Mouse (Mus musculus): ENCODE measurements around the gene Dennd1b. TPM values are rescaled to one million over a fixed set of nuclear protein-coding genes. Genes with fewer than 3 reads are reported as not detected.
A peak's percentile ranks its signal among the peaks of the same experiment; 100 is the strongest.

Dennd1b gene
- polyA plus RNA-seq, 1 experiment from 2014 or later, result 6.4 TPM

GRCm38 (mm10) chr1:139079000-139079399, 115.8 kb downstream of the Dennd1b start:
- Histone ChIP-seq H3K27ac (replicated peaks) (no peak overlapping the region), H3K27me3 (ENCODE audit: low read depth, poor library complexity, severe bottlenecking) (no peaks in the 10 kb centered on the region), H3K9me3 (replicated peaks) (no peaks in the 10 kb centered on the region), H3K36me3 (no peaks in the 10 kb centered on the region), H3K4me3 (no peak overlapping the region), H3K4me1 (peaks cover 3% of the 10 kb centered on the region; the same call in 1 of the 2 replicates)
- WGBS, result 85% methylated on average over 8 of the region's 8 CpGs
- DNase-seq (ENCODE audit: low spot score), result no peak

GRCm38 (mm10) chr1:139079523-139079922, 116.3 kb downstream of the Dennd1b start:
- Histone ChIP-seq H3K27me3 (ENCODE audit: low read depth, poor library complexity, severe bottlenecking) (no peaks in the 10 kb centered on the region), H3K27ac (replicated peaks) (no peak overlapping the region), H3K9me3 (replicated peaks) (no peaks in the 10 kb centered on the region), H3K36me3 (no peaks in the 10 kb centered on the region), H3K4me1 (peaks cover 3% of the 10 kb centered on the region; the same call in 1 of the 2 replicates), H3K4me3 (no peak overlapping the region)
- WGBS, result 79% methylated on average over 6 of the region's 6 CpGs
- no peak for DNase-seq (ENCODE audit: low spot score)

- 84% methylated on average over 16 of the region's 16 CpGs for WGBS
- H3K4me3 ChIP-seq, result no peak overlapping the region
- no peak overlapping the region for H3K27ac ChIP-seq (replicated peaks)
- DNase-seq (ENCODE audit: low spot score), result peak; percentile 17
- no peaks in the 10 kb centered on the region for H3K27me3 ChIP-seq (ENCODE audit: low read depth, poor library complexity, severe bottlenecking)
- H3K4me1 ChIP-seq, result peaks cover 3% of the 10 kb centered on the region; the same call in 1 of the 2 replicates
- H3K9me3 ChIP-seq (replicated peaks), result no peaks in the 10 kb centered on the region
- no peaks in the 10 kb centered on the region for H3K36me3 ChIP-seq
Observed at GRCm38 (mm10) chr1:139080517-139081386, 117.5 kb downstream of the Dennd1b start.

DNA sequence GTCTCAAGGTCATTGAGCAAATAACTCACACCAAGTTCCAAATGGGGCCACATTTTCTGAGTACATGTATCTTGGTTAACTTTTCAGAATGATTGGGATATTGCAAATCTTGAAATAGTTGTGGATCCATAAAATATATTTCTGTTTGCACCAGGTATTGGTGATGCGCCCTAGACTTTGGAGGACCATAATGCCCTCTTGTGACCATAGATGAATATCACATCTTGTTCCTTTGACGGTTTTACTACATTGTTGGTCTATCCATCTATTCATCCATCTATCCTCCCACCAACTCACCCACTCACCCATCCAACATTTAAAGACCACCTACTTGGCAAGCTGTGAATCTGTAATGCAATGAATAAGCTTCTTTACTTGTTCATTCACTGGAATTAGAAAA, 120.1 kb downstream of the Dennd1b start:
- no peak overlapping the region for H3K27ac ChIP-seq (replicated peaks)
- no peak overlapping the region for H3K4me3 ChIP-seq
- no peaks in the 10 kb centered on the region for H3K36me3 ChIP-seq
- H3K9me3 ChIP-seq (replicated peaks), result no peaks in the 10 kb centered on the region
- no peaks in the 10 kb centered on the region for H3K27me3 ChIP-seq (ENCODE audit: low read depth, poor library complexity, severe bottlenecking)
- DNase-seq (ENCODE audit: low spot score), result no peak
- WGBS, result 65% methylated on average over 2 of the region's 2 CpGs
- peaks cover 3% of the 10 kb centered on the region; the same call in 1 of the 2 replicates for H3K4me1 ChIP-seq

DNA sequence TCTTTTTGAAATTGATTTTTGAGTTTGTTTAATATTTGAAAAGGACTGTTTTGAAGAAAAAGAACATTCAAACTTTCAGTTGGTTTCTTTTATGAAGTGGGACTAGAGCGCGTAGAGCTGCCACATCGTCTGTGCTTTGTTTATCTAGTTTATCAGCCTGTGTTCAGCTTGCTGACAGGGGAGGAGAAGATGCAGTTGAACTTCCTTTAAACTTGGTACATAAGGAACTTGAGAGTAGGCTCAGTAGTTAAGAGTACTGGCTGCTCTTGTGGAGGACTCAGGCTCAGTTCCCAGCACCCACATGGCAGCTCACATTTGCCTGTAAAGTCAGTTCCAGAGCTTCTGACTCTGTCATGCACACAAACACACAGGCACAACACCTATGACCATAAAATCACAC, 124.3 kb downstream of the Dennd1b start:
- 94% methylated on average over 3 of the region's 3 CpGs for WGBS

DNA sequence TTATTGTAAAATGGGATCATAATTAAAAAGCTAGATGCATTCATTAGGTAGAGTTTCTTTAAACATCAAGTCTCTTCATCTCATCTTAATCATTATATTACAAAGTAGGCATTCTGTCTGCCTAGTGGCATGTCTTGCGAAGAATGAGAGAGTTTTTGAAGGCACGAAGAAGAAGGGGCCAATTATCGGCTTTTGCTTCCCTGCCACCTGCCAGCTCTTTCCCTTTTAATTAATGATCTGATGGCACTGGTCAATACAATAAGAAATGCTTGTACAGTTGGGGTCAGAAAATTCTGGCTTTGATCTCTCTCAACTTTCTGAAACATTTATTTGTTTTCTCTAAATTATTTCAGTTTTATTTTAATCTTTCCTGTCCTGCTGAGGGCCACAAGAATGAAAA, 127.5 kb downstream of the Dennd1b start:
- Histone ChIP-seq H3K9me3 (replicated peaks) (no peaks in the 10 kb centered on the region), H3K27ac (replicated peaks) (no peak overlapping the region), H3K27me3 (ENCODE audit: low read depth, poor library complexity, severe bottlenecking) (no peaks in the 10 kb centered on the region), H3K4me3 (no peak overlapping the region), H3K4me1 (peaks cover 8% of the 10 kb centered on the region; the same call in 1 of the 2 replicates), H3K36me3 (no peaks in the 10 kb centered on the region)
- DNase-seq (ENCODE audit: low spot score), result no peak
- 79% methylated on average over 3 of the region's 3 CpGs for WGBS

More for the DNA sequence above, 124.3 kb downstream of the Dennd1b start:
- Histone ChIP-seq H3K9me3 (replicated peaks) (no peaks in the 10 kb centered on the region), H3K4me1 (peaks cover 8% of the 10 kb centered on the region; the same call in 1 of the 2 replicates), H3K4me3 (no peak overlapping the region), H3K27ac (replicated peaks) (no peak overlapping the region), H3K36me3 (no peaks in the 10 kb centered on the region), H3K27me3 (ENCODE audit: low read depth, poor library complexity, severe bottlenecking) (no peaks in the 10 kb centered on the region)
- no peak for DNase-seq (ENCODE audit: low spot score)

DNA sequence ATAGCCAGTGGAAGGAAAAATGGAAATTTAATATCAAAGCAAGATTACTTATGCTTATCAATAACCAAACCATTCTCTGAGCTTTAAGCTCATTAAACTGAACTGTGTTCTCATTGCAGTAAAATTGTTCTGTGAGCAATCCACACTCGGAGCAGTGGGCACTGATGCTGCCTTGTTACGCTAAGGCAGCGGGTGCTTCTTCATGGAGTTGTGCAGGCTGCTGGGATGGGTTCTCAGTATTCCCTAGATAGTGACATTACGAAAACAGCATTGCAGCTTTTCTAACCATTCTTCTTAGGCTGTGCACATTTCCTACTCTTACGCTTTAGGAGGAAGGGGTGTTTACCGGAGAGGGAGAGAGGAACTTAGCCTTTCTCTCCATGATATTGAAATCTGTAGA, 128.5 kb downstream of the Dennd1b start:
- no peak overlapping the region for H3K27ac ChIP-seq (replicated peaks)
- no peak for DNase-seq (ENCODE audit: low spot score)
- H3K27me3 ChIP-seq (ENCODE audit: low read depth, poor library complexity, severe bottlenecking), result no peaks in the 10 kb centered on the region
- H3K4me3 ChIP-seq, result no peak overlapping the region
- 84% methylated on average over 6 of the region's 6 CpGs for WGBS
- no peaks in the 10 kb centered on the region for H3K9me3 ChIP-seq (replicated peaks)
- H3K36me3 ChIP-seq, result no peaks in the 10 kb centered on the region
- H3K4me1 ChIP-seq, result peaks cover 8% of the 10 kb centered on the region; the same call in 1 of the 2 replicates

DNA sequence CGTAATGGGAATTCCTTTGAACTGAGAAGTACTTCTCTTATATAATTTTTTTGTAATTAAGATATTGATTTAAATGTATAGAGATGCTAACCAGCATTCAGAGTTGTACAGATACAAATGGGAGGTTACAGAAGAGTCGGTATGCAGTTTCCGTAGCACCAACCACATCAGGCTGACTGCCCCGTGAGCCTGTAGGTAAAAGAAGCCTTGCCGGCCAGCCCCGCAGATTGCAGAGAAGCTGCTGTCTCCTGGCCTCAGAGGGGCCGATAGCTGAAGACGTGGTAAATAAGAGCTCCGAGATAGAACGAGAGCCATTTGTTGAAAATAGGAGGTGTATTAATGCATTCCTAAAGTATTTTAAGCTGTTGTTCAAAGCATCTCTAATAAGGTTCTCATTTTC, 128.9 kb downstream of the Dennd1b start:
- WGBS, result 77% methylated on average over 10 of the region's 10 CpGs
- Histone ChIP-seq H3K9me3 (replicated peaks) (no peaks in the 10 kb centered on the region), H3K27me3 (ENCODE audit: low read depth, poor library complexity, severe bottlenecking) (no peaks in the 10 kb centered on the region), H3K27ac (replicated peaks) (no peak overlapping the region), H3K4me3 (no peak overlapping the region), H3K4me1 (peaks cover 8% of the 10 kb centered on the region; the same call in 1 of the 2 replicates), H3K36me3 (no peaks in the 10 kb centered on the region)
- DNase-seq (ENCODE audit: low spot score), result no peak

- Histone ChIP-seq H3K4me3 (no peak overlapping the region), H3K9me3 (replicated peaks) (no peaks in the 10 kb centered on the region), H3K27ac (replicated peaks) (no peak overlapping the region), H3K4me1 (peaks cover 8% of the 10 kb centered on the region; the same call in 1 of the 2 replicates), H3K27me3 (ENCODE audit: low read depth, poor library complexity, severe bottlenecking) (no peaks in the 10 kb centered on the region), H3K36me3 (no peaks in the 10 kb centered on the region)
- no peak for DNase-seq (ENCODE audit: low spot score)
- WGBS, result 82% methylated on average over 4 of the region's 4 CpGs
Observed at GRCm38 (mm10) chr1:139092722-139093121, 129.5 kb downstream of the Dennd1b start.

DNA sequence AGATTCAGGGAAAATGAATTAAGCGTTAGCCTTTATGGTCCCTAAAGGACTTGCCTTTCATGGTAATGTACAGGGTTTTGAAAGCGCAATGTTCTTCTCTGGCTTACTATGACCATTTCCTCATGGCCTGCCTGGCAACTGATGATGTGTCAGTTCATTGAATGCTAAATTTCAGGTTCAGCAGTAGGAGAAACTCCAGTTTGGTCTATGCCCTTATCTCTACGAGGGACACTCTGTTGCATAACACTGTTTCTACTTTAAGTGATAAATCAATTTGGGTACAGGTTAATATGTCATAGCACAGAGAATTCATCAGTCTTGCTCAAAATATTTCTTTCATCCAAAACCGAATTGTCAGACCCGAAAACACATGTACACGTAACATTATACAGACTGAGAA, 133.1 kb downstream of the Dennd1b start:
- no peak for DNase-seq (ENCODE audit: low spot score)
- Histone ChIP-seq H3K27me3 (ENCODE audit: low read depth, poor library complexity, severe bottlenecking) (no peaks in the 10 kb centered on the region), H3K4me1 (peaks cover 8% of the 10 kb centered on the region; the same call in 1 of the 2 replicates), H3K27ac (replicated peaks) (no peak overlapping the region), H3K4me3 (no peak overlapping the region), H3K36me3 (no peaks in the 10 kb centered on the region), H3K9me3 (replicated peaks) (no peaks in the 10 kb centered on the region)
- 94% methylated on average over 6 of the region's 6 CpGs for WGBS

- peaks cover 5% of the 10 kb centered on the region; the same call in 1 of the 2 replicates for H3K36me3 ChIP-seq
- H3K9me3 ChIP-seq (replicated peaks), result no peaks in the 10 kb centered on the region
- H3K27me3 ChIP-seq (ENCODE audit: low read depth, poor library complexity, severe bottlenecking), result no peaks in the 10 kb centered on the region
- no peak overlapping the region for H3K27ac ChIP-seq (replicated peaks)
- 89% methylated on average over 4 of the region's 4 CpGs for WGBS
- no peaks in the 10 kb centered on the region for H3K4me1 ChIP-seq
- DNase-seq (ENCODE audit: low spot score), result no peak
- no peak overlapping the region for H3K4me3 ChIP-seq
Observed at GRCm38 (mm10) chr1:139098088-139098487, 134.9 kb downstream of the Dennd1b start.

- H3K4me1 ChIP-seq, result no peaks in the 10 kb centered on the region
- peaks cover 28% of the 10 kb centered on the region for H3K36me3 ChIP-seq
- H3K27me3 ChIP-seq (ENCODE audit: low read depth, poor library complexity, severe bottlenecking), result no peaks in the 10 kb centered on the region
- H3K27ac ChIP-seq (replicated peaks), result no peak overlapping the region
- 71% methylated on average over 9 of the region's 9 CpGs for WGBS
- no peaks in the 10 kb centered on the region for H3K9me3 ChIP-seq (replicated peaks)
- no peak overlapping the region for H3K4me3 ChIP-seq
- DNase-seq (ENCODE audit: low spot score), result no peak
Observed at GRCm38 (mm10) chr1:139101725-139102124, 138.5 kb downstream of the Dennd1b start.

DNA sequence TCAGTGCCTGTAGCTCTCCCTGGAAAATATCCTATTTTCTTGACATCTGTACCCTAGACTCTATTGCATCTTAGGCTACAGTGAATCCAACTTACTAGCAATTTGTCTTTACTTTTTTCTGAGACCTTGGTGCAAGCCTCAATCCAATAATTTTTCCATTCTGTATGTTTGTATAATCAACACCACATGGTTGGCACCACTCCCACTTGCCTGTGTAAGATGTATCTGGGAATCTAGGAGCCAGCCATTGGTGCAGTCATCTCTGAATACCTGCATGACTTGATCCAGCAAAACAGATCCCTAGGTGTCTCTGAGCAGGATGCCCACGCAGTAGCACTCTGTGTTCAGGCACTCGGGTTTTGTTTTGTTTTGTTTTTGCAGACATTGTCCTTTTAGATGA, 145.0 kb downstream of the Dennd1b start:
- peaks cover 22% of the 10 kb centered on the region for H3K36me3 ChIP-seq
- no peak overlapping the region for H3K27ac ChIP-seq (replicated peaks)
- DNase-seq (ENCODE audit: low spot score), result no peak
- H3K4me1 ChIP-seq, result no peaks in the 10 kb centered on the region
- H3K27me3 ChIP-seq (ENCODE audit: low read depth, poor library complexity, severe bottlenecking), result no peaks in the 10 kb centered on the region
- H3K4me3 ChIP-seq, result no peak overlapping the region
- H3K9me3 ChIP-seq (replicated peaks), result no peaks in the 10 kb centered on the region
- 92% methylated on average over 2 of the region's 2 CpGs for WGBS

Measured in midbrain, embryonic 10.5 days (tissue).